Mouse (Mus musculus) neural tube, embryonic 15.5 days (tissue): ENCODE results near the gene Ccnyl1. TPM values are rescaled to one million over a fixed set of nuclear protein-coding genes. Genes with fewer than 3 reads are reported as not detected.

Experiments
- ATAC-seq: fragments of 200-750 bp; cut with Nextera tagmentation; 2 replicates; pipeline ENCODE4 v1.8.0; 2017; ENCODE audit warnings: mild to moderate bottlenecking, moderate TSS enrichment, moderate library complexity; ENCODE audit not compliant: low FRiP score
- H3K27ac ChIP-seq: fragments of 300-500 bp; sonication (generic); replicated peaks from 2 replicates; pipeline ENCODE4 v1.5.1; 2015; ENCODE audit warnings: mild to moderate bottlenecking, inconsistent platforms
- H3K27me3 ChIP-seq: fragments of 300-500 bp; sonication (generic); replicated peaks from 2 replicates; pipeline ENCODE4 v1.6.1; 2015; ENCODE audit warnings: inconsistent platforms
- H3K36me3 ChIP-seq: fragments of 300-500 bp; sonication (generic); 2 replicates; pipeline ENCODE4 v1.6.1; 2015; ENCODE audit warnings: inconsistent platforms
- H3K4me1 ChIP-seq: fragments of 300-500 bp; sonication (generic); 2 replicates; pipeline ENCODE4 v1.6.1; 2015; ENCODE audit warnings: inconsistent platforms
- H3K4me2 ChIP-seq: fragments of 300-500 bp; sonication (generic); 2 replicates; pipeline ENCODE4 v1.6.1; 2015; ENCODE audit warnings: inconsistent platforms, mild to moderate bottlenecking, moderate library complexity
- H3K4me3 ChIP-seq: fragments of 300-500 bp; sonication (generic); replicated peaks from 2 replicates; pipeline ENCODE4 v1.5.1; 2015; ENCODE audit warnings: mild to moderate bottlenecking, inconsistent platforms
- H3K9ac ChIP-seq: fragments of 300-500 bp; sonication (generic); replicated peaks from 2 replicates; pipeline ENCODE4 v1.6.1; 2015; ENCODE audit warnings: mild to moderate bottlenecking, inconsistent platforms
- H3K9me3 ChIP-seq: fragments of 300-500 bp; sonication (generic); replicated peaks from 2 replicates; pipeline ENCODE4 v1.6.1; 2016; ENCODE audit warnings: inconsistent platforms
- WGBS: fragments of 180-500 bp; shearing (Covaris S2); methylation state at CpG from one replicate; pipeline ENCODE4 v1.1.7; 2015; ENCODE audit warnings: mixed read lengths; 5-methylcytosine and 5-hydroxymethylcytosine counted together
- polyA plus RNA-seq: library from polyadenylated mRNA; unstranded; fragments of >200 nt; fragmentation: Nextera tagmentation; extraction: Ambion mirVana; gene quantifications from 2 replicates; pipeline ENCODE4 v1.2.1, GENCODE M21; 2015

Gene Ccnyl1
- polyA plus RNA-seq, 1 experiment from 2014 or later: 3.9 TPM

GRCm38 (mm10) chr1:64753109-64753508, 62.9 kb downstream of the Ccnyl1 start:
- H3K9ac ChIP-seq: no peak overlapping the region
- ATAC-seq: no peak
- H3K4me1 ChIP-seq: no peaks in the 10 kb centered on the region
- no peak overlapping the region for H3K4me2 ChIP-seq
- no peak overlapping the region for H3K4me3 ChIP-seq
- no peak overlapping the region for H3K27ac ChIP-seq
- WGBS: 90% methylated on average over 8 of the region's 8 CpGs
- no peaks in the 10 kb centered on the region for H3K9me3 ChIP-seq
- H3K36me3 ChIP-seq: no peaks in the 10 kb centered on the region
- H3K27me3 ChIP-seq: no peaks in the 10 kb centered on the region

- H3K27ac ChIP-seq: no peak overlapping the region
- 81% methylated on average over 7 of the region's 7 CpGs for WGBS
- H3K9ac ChIP-seq: no peak overlapping the region
- H3K4me1 ChIP-seq: no peaks in the 10 kb centered on the region
- H3K4me2 ChIP-seq: no peak overlapping the region
- no peak for ATAC-seq
- H3K27me3 ChIP-seq: no peaks in the 10 kb centered on the region
- H3K9me3 ChIP-seq: no peaks in the 10 kb centered on the region
- no peak overlapping the region for H3K4me3 ChIP-seq
- no peaks in the 10 kb centered on the region for H3K36me3 ChIP-seq
These were observed 63.4 kb downstream of the Ccnyl1 start for GRCm38 (mm10) chr1:64753668-64754067.

- Histone ChIP-seq H3K4me3 (no peak overlapping the region), H3K4me1 (no peaks in the 10 kb centered on the region), H3K36me3 (no peaks in the 10 kb centered on the region), H3K27me3 (no peaks in the 10 kb centered on the region), H3K9me3 (no peaks in the 10 kb centered on the region), H3K27ac (no peak overlapping the region), H3K4me2 (no peak overlapping the region), H3K9ac (no peak overlapping the region)
- 93% methylated on average over 5 of the region's 5 CpGs for WGBS
- ATAC-seq: no peak
These were observed 64.4 kb downstream of the Ccnyl1 start for GRCm38 (mm10) chr1:64754658-64755057.

- Histone ChIP-seq H3K9me3 (no peaks in the 10 kb centered on the region), H3K4me2 (no peak overlapping the region), H3K4me3 (no peak overlapping the region), H3K4me1 (no peaks in the 10 kb centered on the region), H3K36me3 (no peaks in the 10 kb centered on the region), H3K27ac (no peak overlapping the region), H3K27me3 (no peaks in the 10 kb centered on the region), H3K9ac (no peak overlapping the region)
- WGBS: 72% methylated on average over 7 of the region's 7 CpGs
- ATAC-seq: no peak
These were observed 65.8 kb downstream of the Ccnyl1 start for GRCm38 (mm10) chr1:64755971-64756639.

- Histone ChIP-seq H3K4me2 (no peak overlapping the region), H3K4me1 (no peaks in the 10 kb centered on the region), H3K9ac (no peak overlapping the region), H3K36me3 (no peaks in the 10 kb centered on the region), H3K4me3 (no peak overlapping the region), H3K9me3 (no peaks in the 10 kb centered on the region), H3K27me3 (no peaks in the 10 kb centered on the region), H3K27ac (no peak overlapping the region)
- 77% methylated on average over 10 of the region's 10 CpGs for WGBS
- ATAC-seq: no peak
These were observed 66.4 kb downstream of the Ccnyl1 start for GRCm38 (mm10) chr1:64756640-64757030.

- no peak overlapping the region for H3K9ac ChIP-seq
- H3K4me2 ChIP-seq: no peak overlapping the region
- no peak overlapping the region for H3K4me3 ChIP-seq
- no peak for ATAC-seq
- H3K27me3 ChIP-seq: no peaks in the 10 kb centered on the region
- no peak overlapping the region for H3K27ac ChIP-seq
- WGBS: 24% methylated on average over 2 of the region's 2 CpGs
- H3K4me1 ChIP-seq: no peaks in the 10 kb centered on the region
- H3K36me3 ChIP-seq: no peaks in the 10 kb centered on the region
- H3K9me3 ChIP-seq: no peaks in the 10 kb centered on the region
These were observed 67.0 kb downstream of the Ccnyl1 start for GRCm38 (mm10) chr1:64757254-64757653.

GRCm38 (mm10) chr1:64757766-64758165, 67.5 kb downstream of the Ccnyl1 start:
- H3K4me2 ChIP-seq: no peak overlapping the region
- H3K27me3 ChIP-seq: no peaks in the 10 kb centered on the region
- ATAC-seq: no peak
- no peaks in the 10 kb centered on the region for H3K4me1 ChIP-seq
- H3K27ac ChIP-seq: no peak overlapping the region
- 88% methylated on average over 5 of the region's 5 CpGs for WGBS
- no peak overlapping the region for H3K9ac ChIP-seq
- H3K4me3 ChIP-seq: no peak overlapping the region
- H3K9me3 ChIP-seq: no peaks in the 10 kb centered on the region
- no peaks in the 10 kb centered on the region for H3K36me3 ChIP-seq

- H3K4me2 ChIP-seq: no peak overlapping the region
- no peaks in the 10 kb centered on the region for H3K9me3 ChIP-seq
- H3K4me3 ChIP-seq: no peak overlapping the region
- H3K36me3 ChIP-seq: no peaks in the 10 kb centered on the region
- no peak overlapping the region for H3K9ac ChIP-seq
- 82% methylated on average over 4 of the region's 4 CpGs for WGBS
- no peak overlapping the region for H3K27ac ChIP-seq
- ATAC-seq: no peak
- H3K4me1 ChIP-seq: no peaks in the 10 kb centered on the region
- no peaks in the 10 kb centered on the region for H3K27me3 ChIP-seq
These were observed 71.4 kb downstream of the Ccnyl1 start for GRCm38 (mm10) chr1:64761646-64762045.

GRCm38 (mm10) chr1:64770169-64770568, 79.9 kb downstream of the Ccnyl1 start:
- H3K4me2 ChIP-seq: no peak overlapping the region
- ATAC-seq: no peak
- no peaks in the 10 kb centered on the region for H3K4me1 ChIP-seq
- H3K9ac ChIP-seq: no peak overlapping the region
- H3K36me3 ChIP-seq: no peaks in the 10 kb centered on the region
- H3K27me3 ChIP-seq: no peaks in the 10 kb centered on the region
- 10% methylated on average over 6 of the region's 6 CpGs for WGBS
- H3K4me3 ChIP-seq: no peak overlapping the region
- H3K9me3 ChIP-seq: no peaks in the 10 kb centered on the region
- no peak overlapping the region for H3K27ac ChIP-seq

- H3K9ac ChIP-seq: no peak overlapping the region
- ATAC-seq: no peak
- H3K27me3 ChIP-seq: no peaks in the 10 kb centered on the region
- no peak overlapping the region for H3K4me2 ChIP-seq
- H3K4me1 ChIP-seq: no peaks in the 10 kb centered on the region
- no peak overlapping the region for H3K27ac ChIP-seq
- no peaks in the 10 kb centered on the region for H3K9me3 ChIP-seq
- H3K4me3 ChIP-seq: no peak overlapping the region
- WGBS: 77% methylated on average over 4 of the region's 4 CpGs
- no peaks in the 10 kb centered on the region for H3K36me3 ChIP-seq
These were observed 83.0 kb downstream of the Ccnyl1 start for GRCm38 (mm10) chr1:64773305-64773704.
